In the genomic region with DNA sequence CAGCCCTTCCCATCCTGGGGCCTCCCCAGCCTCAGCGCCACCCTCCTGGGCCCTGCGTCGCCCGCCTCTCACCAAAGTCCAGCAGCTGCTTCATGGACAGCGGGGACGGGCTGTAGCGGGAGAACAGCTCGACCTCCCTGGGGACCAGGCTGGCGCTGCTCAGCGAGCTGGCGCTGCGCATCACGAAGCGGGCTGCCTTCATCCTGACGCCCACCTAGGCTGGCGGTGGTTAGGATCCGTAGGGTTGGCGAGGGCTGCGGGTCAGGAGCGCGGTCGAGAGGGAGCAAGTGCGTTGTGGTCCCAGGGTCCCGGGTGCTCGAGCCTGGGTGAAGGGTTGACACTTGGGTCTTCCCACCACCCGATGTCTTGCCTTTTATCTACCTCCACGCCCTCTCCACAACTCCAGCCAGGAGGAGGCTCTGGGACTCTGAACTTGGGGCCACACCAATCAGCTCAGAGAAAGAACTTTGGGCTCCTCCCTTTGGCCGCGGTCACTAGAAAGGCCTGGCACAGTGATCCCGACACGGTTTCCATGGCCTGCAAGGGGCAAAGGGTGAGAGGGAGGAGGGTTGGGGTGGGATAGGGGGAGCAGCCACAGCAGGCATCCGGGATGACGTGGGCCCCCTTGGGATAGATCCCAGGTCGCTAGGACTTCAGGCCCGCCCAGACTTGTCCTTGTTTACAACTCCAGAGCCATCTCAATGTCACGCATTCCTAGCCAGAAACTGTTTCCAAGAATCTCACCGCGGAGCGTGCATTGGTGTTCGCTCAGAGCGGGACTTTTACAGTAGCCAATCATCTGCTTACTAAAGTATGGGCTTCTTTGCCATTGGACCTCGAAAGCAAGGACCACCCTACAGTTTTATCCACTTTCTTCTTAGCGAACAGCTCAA, we compare ENCODE assay signal across 9 mouse cellular contexts. TPM values are rescaled to one million over a fixed set of nuclear protein-coding genes. Genes with fewer than 3 reads are reported as not detected.
DNase-seq lines count a peak whose midpoint lies in the region; ATAC-seq lines count a peak whose summit lies in the region.
"Had no signal": no experiment of that assay in that cellular context is flagged by ENCODE, and none has a peak within 500 bp of the region (broad histone marks: within the 10 kb centered on the region; RNA-seq: fewer than 3 reads in every experiment).

TSS of gene Pdk4 (minus strand) at position 349 of the 893 bp plus-strand sequence.

- H3K36me3 ChIP-seq in intestine, embryonic 14.5 days (ENCODE audit: control insufficient read depth, insufficient read depth, low read length) = no peaks in the 10 kb centered on the region

- peak within 1 kb of the TSS; percentile 55 for H3K4me3 ChIP-seq in intestine, embryonic 14.5 days (ENCODE audit: low read depth, low read length)

- H3K9ac ChIP-seq in intestine, embryonic 14.5 days (ENCODE audit: low read length) = peak within 1 kb of the TSS; percentile 38

- DNase-seq in adrenal gland, postnatal 25 days = peak; percentile 82
- peak; percentile 39 for DNase-seq in embryo, embryonic 11.5 days (ENCODE audit: low read depth, low spot score)
- peak; percentile 84 to 91 for DNase-seq in gastrocnemius, postnatal 36 days
- peak; percentile 81 for DNase-seq in intestine, embryonic 14.5 days (ENCODE audit: low spot score)
- DNase-seq in left cerebral cortex, adult 8-10 months (ENCODE audit: low spot score in 2 of 2) = peak; percentile 18 to 69
- DNase-seq in lung, postnatal 4 days = peak; percentile 84 to 93
- DNase-seq in right cerebral cortex, postnatal 4 days = peak; percentile 47
- DNase-seq in MN1 (ENCODE audit: low spot score) = no peak

- under 1% methylated on average over 35 of the region's 43 CpGs for WGBS in intestine, embryonic 14.5 days

- peak; percentile 90 for ATAC-seq in intestine, embryonic 14.5 days (replicated peaks; ENCODE audit: low FRiP score, low TSS enrichment, low read depth)

- no peaks in the 10 kb centered on the region for H3K9me3 ChIP-seq in intestine, embryonic 14.5 days (ENCODE audit: control insufficient read depth, low read length)

- no peaks in the 10 kb centered on the region for H3K4me1 ChIP-seq in intestine, embryonic 14.5 days (replicated peaks; ENCODE audit: control insufficient read depth, insufficient read depth, low read length)

- intact Hi-C loops in gastrocnemius, postnatal 36 days (cut with DNase I) = loop anchor here (5.0 kb wide), 1 partner anchor 84 kb away; no protein-coding TSS in a partner anchor

- no peak within 1 kb of the TSS for H3K27ac ChIP-seq in intestine, embryonic 14.5 days (ENCODE audit: low read depth)

- peak within 1 kb of the TSS; percentile 97 for H3K4me2 ChIP-seq in intestine, embryonic 14.5 days (ENCODE audit: low read length)

- no peaks in the 10 kb centered on the region for H3K27me3 ChIP-seq in intestine, embryonic 14.5 days (replicated peaks; ENCODE audit: control insufficient read depth, insufficient read depth, low read length)

RNA-seq across cellular contexts. Expression of gene Pdk4, which starts in this region (rescaled TPM):
- total RNA-seq in adrenal gland, postnatal 25 days (2021) = 127 and 214 TPM in 2 replicates
- 1,000 to 10,000 TPM; 1,456 to 1,693 TPM for total RNA-seq in gastrocnemius, postnatal 36 days (2021)
- polyA plus RNA-seq in intestine, embryonic 14.5 days (2014; fragmentation: Nextera tagmentation; extraction: Ambion mirVana) = 1.5 and 2.0 TPM in 2 replicates
- 10 to 100 TPM; 12.9 to 14.8 (median 14.0) TPM for total RNA-seq in left cerebral cortex, adult 8-10 months (2022)
- total RNA-seq: neutrophil, adult 5-6 weeks had no signal
